Mouse (Mus musculus) lung, postnatal 0 days (tissue): ENCODE measurements at regions not wholly inside any gene's neighbourhood (a gene's known extent, or its start where the extent isn't known, plus 50 kb on each side); places are given as distances from the start of the nearest gene placed in this dataset.
A peak's percentile ranks its signal among the peaks of the same experiment; 100 is the strongest.

Source experiments
- ATAC-seq: fragments of 200-750 bp; cut with Nextera tagmentation; 2 replicates; pipeline ENCODE4 v1.8.0; 2017; ENCODE audit warnings: moderate library complexity
- DNase-seq: peaks from one replicate; pipeline ENCODE4 v3.0.0-alpha.2; 2016; ENCODE audit warnings: low spot score
- H3K27ac ChIP-seq: fragments of 300-500 bp; sonication (generic); 2 replicates; pipeline ENCODE4 v1.5.1; 2014; ENCODE audit warnings: antibody characterized with exemption, mild to moderate bottlenecking, low read length, mixed read lengths
- H3K27me3 ChIP-seq: fragments of 300-500 bp; sonication (generic); replicated peaks from 2 replicates; pipeline ENCODE4 v1.6.1; 2014; ENCODE audit warnings: low read length, mixed read lengths; ENCODE audit not compliant: insufficient read depth
- H3K36me3 ChIP-seq: fragments of 300-500 bp; sonication (generic); 2 replicates; pipeline ENCODE4 v1.6.1; 2014; ENCODE audit warnings: low read length, mixed read lengths; ENCODE audit not compliant: insufficient read depth
- H3K4me1 ChIP-seq: fragments of 300-500 bp; sonication (generic); 2 replicates; pipeline ENCODE4 v1.6.1; 2014; ENCODE audit warnings: antibody characterized with exemption, low read depth, low read length, mixed read lengths; ENCODE audit not compliant: insufficient read depth
- H3K4me2 ChIP-seq: fragments of 300-500 bp; sonication (generic); replicated peaks from 2 replicates; pipeline ENCODE4 v1.6.1; 2014; ENCODE audit warnings: low read depth, mild to moderate bottlenecking, low read length, moderate library complexity, mixed read lengths
- H3K4me3 ChIP-seq: fragments of 300-500 bp; sonication (generic); 2 replicates; pipeline ENCODE4 v1.5.1; 2014; ENCODE audit warnings: low read depth, low read length
- H3K9ac ChIP-seq: fragments of 300-500 bp; sonication (generic); replicated peaks from 2 replicates; pipeline ENCODE4 v1.6.1; 2014; ENCODE audit warnings: low read depth, mild to moderate bottlenecking
- H3K9me3 ChIP-seq: fragments of 300-500 bp; sonication (generic); 2 replicates; pipeline ENCODE4 v1.6.1; 2016; ENCODE audit warnings: low read length, mixed read lengths
- CTCF ChIP-seq: IDR thresholded peaks from 2 replicates; pipeline ENCODE4 v1.5.1; 2016; ENCODE audit warnings: antibody characterized with exemption, mild to moderate bottlenecking
- EP300 ChIP-seq: IDR thresholded peaks from 2 replicates; pipeline ENCODE4 v1.6.1; 2016; ENCODE audit warnings: antibody characterized with exemption, mild to moderate bottlenecking, control low read depth
- WGBS: fragments of 180-500 bp; shearing (Covaris S2); extraction: QIAGEN DNeasy Blood & Tissue Kit; methylation state at CpG from one replicate; pipeline ENCODE4 v1.1.7; 2014; 5-methylcytosine and 5-hydroxymethylcytosine counted together

GRCm38 (mm10) chr16:76540964-76541363 lies 167.3 kb upstream of the Nrip1 start:
- ATAC-seq (0 out of 2 replicates have a peak, but pooled peaks have one; percentile 21), DNase-seq (no peak)
- Histone ChIP-seq H3K4me2 (no peak overlapping the region), H3K36me3 (no peaks in the 10 kb centered on the region), H3K27me3 (no peaks in the 10 kb centered on the region), H3K9me3 (no peaks in the 10 kb centered on the region), H3K4me1 (peaks cover 4% of the 10 kb centered on the region; the same call in 1 of the 2 replicates), H3K9ac (no peak overlapping the region), H3K27ac (no peak overlapping the region), H3K4me3 (no peak overlapping the region)
- 41% methylated on average over 5 of the region's 5 CpGs for WGBS
- TF ChIP-seq CTCF (no peak), EP300 (no peak)

GRCm38 (mm10) chr16:76540328-76540923 lies 166.8 kb upstream of the Nrip1 start:
- H3K9me3 ChIP-seq = no peaks in the 10 kb centered on the region
- no peak overlapping the region for H3K9ac ChIP-seq
- no peak overlapping the region for H3K27ac ChIP-seq
- H3K4me3 ChIP-seq = no peak overlapping the region
- no peak for TF ChIP-seq CTCF
- no peak for TF ChIP-seq EP300
- no peak overlapping the region for H3K4me2 ChIP-seq
- ATAC-seq = peak; percentile 41; the same call in 1 of the 2 replicates
- WGBS = 61% methylated on average over 8 of the region's 8 CpGs
- peaks cover 4% of the 10 kb centered on the region; the same call in 1 of the 2 replicates for H3K4me1 ChIP-seq
- no peak for DNase-seq
- no peaks in the 10 kb centered on the region for H3K36me3 ChIP-seq
- H3K27me3 ChIP-seq = no peaks in the 10 kb centered on the region

GRCm38 (mm10) chr16:76539669-76540068 lies 166.0 kb upstream of the Nrip1 start:
- H3K36me3 ChIP-seq = no peaks in the 10 kb centered on the region
- no peak overlapping the region for H3K4me2 ChIP-seq
- peaks cover 4% of the 10 kb centered on the region; the same call in 1 of the 2 replicates for H3K4me1 ChIP-seq
- H3K4me3 ChIP-seq = no peak overlapping the region
- no peaks in the 10 kb centered on the region for H3K9me3 ChIP-seq
- peak; percentile 55 for DNase-seq
- no peak overlapping the region for H3K27ac ChIP-seq
- ATAC-seq = peak; percentile 81
- H3K9ac ChIP-seq = no peak overlapping the region
- H3K27me3 ChIP-seq = no peaks in the 10 kb centered on the region
- WGBS = 21% methylated on average over 6 of the region's 6 CpGs
- no peak for TF ChIP-seq CTCF
- no peak for TF ChIP-seq EP300

GRCm38 (mm10) chr16:76537871-76538270 lies 164.2 kb upstream of the Nrip1 start:
- TF ChIP-seq CTCF = no peak
- TF ChIP-seq EP300 = no peak
- no peak overlapping the region for H3K4me2 ChIP-seq
- H3K9me3 ChIP-seq = no peaks in the 10 kb centered on the region
- DNase-seq (peak; percentile 39), ATAC-seq (no peak)
- peaks cover 4% of the 10 kb centered on the region; the same call in 1 of the 2 replicates for H3K4me1 ChIP-seq
- H3K27ac ChIP-seq = no peak overlapping the region
- H3K27me3 ChIP-seq = no peaks in the 10 kb centered on the region
- H3K4me3 ChIP-seq = no peak overlapping the region
- H3K9ac ChIP-seq = no peak overlapping the region
- 65% methylated on average over 11 of the region's 11 CpGs for WGBS
- no peaks in the 10 kb centered on the region for H3K36me3 ChIP-seq

- H3K36me3 ChIP-seq = no peaks in the 10 kb centered on the region
- peak; percentile 9; the same call in 1 of the 2 replicates for ATAC-seq
Measured at GRCm38 (mm10) chr16:76532928-76533217, 159.2 kb upstream of the Nrip1 start.

GRCm38 (mm10) chr16:76532142-76532927 lies 158.7 kb upstream of the Nrip1 start:
- Histone ChIP-seq H3K36me3 (no peaks in the 10 kb centered on the region), H3K4me2 (peak overlapping the region; percentile 6), H3K27ac (peak overlapping the region; percentile 59), H3K4me3 (no peak overlapping the region), H3K27me3 (no peaks in the 10 kb centered on the region), H3K9me3 (no peaks in the 10 kb centered on the region), H3K9ac (no peak overlapping the region), H3K4me1 (no peaks in the 10 kb centered on the region; the same call in 1 of the 2 replicates)
- DNase-seq = peak; percentile 59
- peak; percentile 52 for ATAC-seq
- 26% methylated on average over 19 of the region's 19 CpGs for WGBS
- TF ChIP-seq EP300 (peak; percentile 50; the same call in 1 of the 2 replicates), CTCF (no peak)

More at GRCm38 (mm10) chr16:76532928-76533217, 159.2 kb upstream of the Nrip1 start:
- Histone ChIP-seq H3K9me3 (no peaks in the 10 kb centered on the region), H3K27ac (peak overlapping the region; percentile 59), H3K4me2 (peak overlapping the region; percentile 6), H3K4me1 (no peaks in the 10 kb centered on the region; the same call in 1 of the 2 replicates), H3K9ac (no peak overlapping the region), H3K4me3 (no peak overlapping the region), H3K27me3 (no peaks in the 10 kb centered on the region)
- no peak for TF ChIP-seq CTCF
- TF ChIP-seq EP300 = no peak
- 36% methylated on average over 8 of the region's 8 CpGs for WGBS
- peak; percentile 53 for DNase-seq
